Mouse (Mus musculus): ENCODE measurements around the gene Ndufa4l2. TPM values are rescaled to one million over a fixed set of nuclear protein-coding genes. Genes with fewer than 3 reads are reported as not detected.

Ndufa4l2 gene
- total RNA-seq, 1 experiment = 5.8 TPM

DNA sequence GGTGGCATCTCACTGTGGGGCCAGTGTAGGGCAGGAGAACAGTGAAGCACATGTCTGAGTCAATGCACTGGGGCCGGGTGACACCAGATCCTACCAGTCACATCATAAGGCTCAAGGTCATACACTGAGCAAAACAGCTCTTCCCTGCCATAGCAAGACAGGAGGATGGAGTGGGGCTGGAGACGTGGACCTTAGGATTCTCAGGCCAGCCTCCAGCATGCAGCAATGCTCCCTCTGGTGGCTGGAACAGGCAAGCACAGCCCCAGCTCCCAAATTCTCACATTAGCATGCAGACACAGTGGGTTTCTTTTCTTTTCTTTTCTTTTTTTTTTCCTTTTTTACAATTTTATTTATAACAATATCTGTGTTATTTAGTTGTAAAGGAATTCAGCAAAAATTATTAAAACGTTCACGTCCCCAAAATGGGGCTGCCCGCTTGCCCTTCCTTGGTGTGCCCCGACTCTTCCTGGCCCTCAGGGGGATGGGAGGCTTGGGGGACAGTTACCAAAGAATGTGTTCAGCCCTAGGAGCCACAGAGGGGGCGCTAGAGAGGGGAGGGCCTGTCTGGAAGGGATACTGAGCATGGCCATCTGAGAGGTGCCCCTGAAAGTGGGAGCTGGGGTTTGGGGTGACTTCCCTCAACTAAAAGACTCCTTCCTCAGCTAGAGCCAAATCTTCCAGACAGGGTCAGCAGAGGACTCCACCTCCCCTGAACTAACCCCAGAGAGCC lies 23.3 kb downstream of the Ndufa4l2 start:
- H3K27ac ChIP-seq (ENCODE audit: insufficient read depth, low read depth, low read length, poor library complexity, severe bottlenecking) = no peak overlapping the region
- no peaks in the 10 kb centered on the region; the same call in 1 of the 2 replicates for H3K36me3 ChIP-seq (ENCODE audit: control insufficient read depth, insufficient read depth, low read length, poor library complexity, severe bottlenecking)
- no peaks in the 10 kb centered on the region for H3K9me3 ChIP-seq (ENCODE audit: control insufficient read depth, insufficient read depth, low read depth, low read length)
- H3K4me1 ChIP-seq (ENCODE audit: control insufficient read depth in 2 of 2, insufficient read depth in 2 of 2, low read length in 2 of 2, poor library complexity in 1 of 2) = peaks cover 1 to 34% of the 10 kb centered on the region in 2 experiments; a peak in 2 of 4 replicates
- DNase-seq (ENCODE audit: low read depth, low spot score) = no peak
- H3K9ac ChIP-seq (ENCODE audit: insufficient read depth, low read depth, low read length, poor library complexity, severe bottlenecking) = no peak overlapping the region
- TF ChIP-seq MAFK (IDR thresholded peaks at IDR 0.05; ENCODE audit: insufficient read depth, low read depth, low read length) (no peak), CHD2 (IDR thresholded peaks at IDR 0.05; ENCODE audit: low read depth, low read length) (no peak), ZC3H11A (IDR thresholded peaks at IDR 0.05; ENCODE audit: borderline replicate concordance, low read depth, low read length) (0 out of 2 replicates have a peak, but pooled peaks have one; percentile 47), ZNF384 (IDR thresholded peaks at IDR 0.05; ENCODE audit: low read depth, low read length) (peak; percentile 59), HCFC1 (IDR thresholded peaks at IDR 0.05; ENCODE audit: borderline replicate concordance, insufficient read depth, low read length) (no peak)
- no peak overlapping the region for H3K4me3 ChIP-seq (ENCODE audit: insufficient read depth in 1 of 2, low read depth in 1 of 2, low read length in 2 of 2, poor library complexity in 1 of 2, severe bottlenecking in 1 of 2)
- in situ Hi-C loops (cut with MboI; ENCODE audit: low sequenced_read_pairs in 2 of 2, unreplicated experiment in 2 of 2) = no loop called here

DNA sequence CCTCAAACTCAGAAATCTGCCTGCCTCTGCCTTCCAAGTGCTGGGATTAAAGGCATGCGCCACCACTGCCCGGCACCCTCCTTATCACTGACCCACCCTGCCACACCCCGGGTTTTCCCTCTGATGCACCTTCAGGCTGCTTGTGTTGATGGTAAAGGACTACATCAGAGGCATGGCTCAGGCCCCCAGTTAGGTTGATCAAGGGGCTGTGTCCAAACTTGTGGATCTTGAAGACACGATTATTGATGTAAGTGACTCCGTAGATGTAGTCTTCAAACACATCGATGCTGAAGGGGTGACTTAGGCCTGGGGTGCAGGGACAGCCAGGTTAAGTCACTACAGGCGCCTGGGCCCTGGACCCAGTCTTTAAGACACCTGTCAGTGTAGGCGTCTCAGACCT lies 26.7 kb downstream of the Ndufa4l2 start:
- in situ Hi-C loops (cut with MboI; ENCODE audit: low sequenced_read_pairs in 2 of 2, unreplicated experiment in 2 of 2) = no loop called here
- H3K9ac ChIP-seq (ENCODE audit: insufficient read depth, low read depth, low read length, poor library complexity, severe bottlenecking) = no peak overlapping the region
- no peak for DNase-seq (ENCODE audit: low read depth, low spot score)
- TF ChIP-seq CHD2 (IDR thresholded peaks at IDR 0.05; ENCODE audit: low read depth, low read length) = no peak
- TF ChIP-seq ZC3H11A (IDR thresholded peaks at IDR 0.05; ENCODE audit: borderline replicate concordance, low read depth, low read length) = no peak
- no peak for TF ChIP-seq MAFK (IDR thresholded peaks at IDR 0.05; ENCODE audit: insufficient read depth, low read depth, low read length)
- TF ChIP-seq HCFC1 (IDR thresholded peaks at IDR 0.05; ENCODE audit: borderline replicate concordance, insufficient read depth, low read length) = no peak
- TF ChIP-seq ZNF384 (IDR thresholded peaks at IDR 0.05; ENCODE audit: low read depth, low read length) = no peak
- H3K4me3 ChIP-seq (ENCODE audit: insufficient read depth in 1 of 2, low read depth in 1 of 2, low read length in 2 of 2, poor library complexity in 1 of 2, severe bottlenecking in 1 of 2) = no peak overlapping the region
- H3K36me3 ChIP-seq (ENCODE audit: control insufficient read depth, insufficient read depth, low read length, poor library complexity, severe bottlenecking) = no peaks in the 10 kb centered on the region; the same call in 1 of the 2 replicates
- no peak overlapping the region for H3K27ac ChIP-seq (ENCODE audit: insufficient read depth, low read depth, low read length, poor library complexity, severe bottlenecking)
- H3K9me3 ChIP-seq (ENCODE audit: control insufficient read depth, insufficient read depth, low read depth, low read length) = no peaks in the 10 kb centered on the region
- H3K4me1 ChIP-seq (ENCODE audit: control insufficient read depth in 2 of 2, insufficient read depth in 2 of 2, low read length in 2 of 2, poor library complexity in 1 of 2) = peaks cover 0 to 21% of the 10 kb centered on the region in 2 experiments; a peak in 2 of 4 replicates

DNA sequence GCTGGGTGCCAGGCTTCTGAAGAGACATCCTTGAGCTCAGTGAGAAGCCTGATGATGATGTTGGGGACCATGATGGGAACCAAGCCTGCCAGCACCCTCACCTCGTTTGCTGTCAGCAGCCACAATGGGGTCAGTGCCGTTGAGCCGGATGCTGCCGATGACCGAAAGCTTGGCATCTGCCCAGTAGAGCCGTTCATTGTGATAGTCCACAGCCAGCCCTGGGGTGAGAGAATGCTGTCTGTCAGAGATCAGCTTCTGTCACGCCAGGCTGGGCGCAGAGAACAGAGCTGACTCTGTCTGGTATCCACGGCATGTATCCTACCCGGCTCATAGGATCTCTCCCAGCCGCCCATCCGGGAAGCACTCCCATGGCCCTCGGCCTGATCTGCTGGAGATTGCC lies 27.3 kb downstream of the Ndufa4l2 start:
- H3K27ac ChIP-seq (ENCODE audit: insufficient read depth, low read depth, low read length, poor library complexity, severe bottlenecking) = no peak overlapping the region
- H3K9me3 ChIP-seq (ENCODE audit: control insufficient read depth, insufficient read depth, low read depth, low read length) = no peaks in the 10 kb centered on the region
- no peak overlapping the region for H3K4me3 ChIP-seq (ENCODE audit: insufficient read depth in 1 of 2, low read depth in 1 of 2, low read length in 2 of 2, poor library complexity in 1 of 2, severe bottlenecking in 1 of 2)
- H3K4me1 ChIP-seq (ENCODE audit: control insufficient read depth in 2 of 2, insufficient read depth in 2 of 2, low read length in 2 of 2, poor library complexity in 1 of 2) = peaks cover 0 to 21% of the 10 kb centered on the region in 2 experiments; a peak in 2 of 4 replicates
- H3K9ac ChIP-seq (ENCODE audit: insufficient read depth, low read depth, low read length, poor library complexity, severe bottlenecking) = no peak overlapping the region
- H3K36me3 ChIP-seq (ENCODE audit: control insufficient read depth, insufficient read depth, low read length, poor library complexity, severe bottlenecking) = no peaks in the 10 kb centered on the region; the same call in 1 of the 2 replicates
- in situ Hi-C loops (cut with MboI; ENCODE audit: low sequenced_read_pairs in 2 of 2, unreplicated experiment in 2 of 2) = no loop called here
- TF ChIP-seq ZNF384 (IDR thresholded peaks at IDR 0.05; ENCODE audit: low read depth, low read length) (no peak), HCFC1 (IDR thresholded peaks at IDR 0.05; ENCODE audit: borderline replicate concordance, insufficient read depth, low read length) (no peak), CHD2 (IDR thresholded peaks at IDR 0.05; ENCODE audit: low read depth, low read length) (no peak), ZC3H11A (IDR thresholded peaks at IDR 0.05; ENCODE audit: borderline replicate concordance, low read depth, low read length) (no peak), MAFK (IDR thresholded peaks at IDR 0.05; ENCODE audit: insufficient read depth, low read depth, low read length) (no peak)
- DNase-seq (ENCODE audit: low read depth, low spot score) = no peak

DNA sequence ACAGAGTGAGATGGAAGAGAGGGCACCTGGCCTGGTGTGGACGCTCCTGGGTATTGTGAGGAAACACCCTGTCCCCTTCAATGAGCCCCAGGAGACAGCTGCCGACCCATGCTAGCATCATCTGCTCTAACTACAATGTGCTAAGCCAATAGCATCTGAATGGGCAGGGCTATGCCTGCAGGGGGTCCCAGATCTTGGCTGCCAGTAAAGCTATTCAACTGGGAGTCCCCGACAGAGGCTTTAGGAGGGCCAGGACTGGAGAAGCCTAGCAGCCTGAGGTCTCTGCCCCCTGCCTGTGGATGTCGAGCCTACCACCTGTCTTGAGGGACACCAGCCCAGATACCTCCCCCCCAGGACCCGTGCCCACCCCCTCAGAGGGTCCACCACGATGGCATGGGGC lies 28.0 kb downstream of the Ndufa4l2 start:
- Histone ChIP-seq H3K9ac (ENCODE audit: insufficient read depth, low read depth, low read length, poor library complexity, severe bottlenecking) (no peak overlapping the region), H3K36me3 (ENCODE audit: control insufficient read depth, insufficient read depth, low read length, poor library complexity, severe bottlenecking) (no peaks in the 10 kb centered on the region; the same call in 1 of the 2 replicates), H3K9me3 (ENCODE audit: control insufficient read depth, insufficient read depth, low read depth, low read length) (no peaks in the 10 kb centered on the region), H3K27ac (ENCODE audit: insufficient read depth, low read depth, low read length, poor library complexity, severe bottlenecking) (no peak overlapping the region), H3K4me1 (ENCODE audit: control insufficient read depth in 2 of 2, insufficient read depth in 2 of 2, low read length in 2 of 2, poor library complexity in 1 of 2) (peaks cover 0 to 19% of the 10 kb centered on the region in 2 experiments; a peak in 2 of 4 replicates), H3K4me3 (ENCODE audit: insufficient read depth in 1 of 2, low read depth in 1 of 2, low read length in 2 of 2, poor library complexity in 1 of 2, severe bottlenecking in 1 of 2) (no peak overlapping the region)
- TF ChIP-seq HCFC1 (IDR thresholded peaks at IDR 0.05; ENCODE audit: borderline replicate concordance, insufficient read depth, low read length) = no peak
- no peak for TF ChIP-seq ZC3H11A (IDR thresholded peaks at IDR 0.05; ENCODE audit: borderline replicate concordance, low read depth, low read length)
- TF ChIP-seq CHD2 (IDR thresholded peaks at IDR 0.05; ENCODE audit: low read depth, low read length) = no peak
- in situ Hi-C loops (cut with MboI; ENCODE audit: low sequenced_read_pairs in 2 of 2, unreplicated experiment in 2 of 2) = no loop called here
- DNase-seq (ENCODE audit: low read depth, low spot score) = no peak

Measured in ES-E14 (cell line).